Mouse (Mus musculus): ENCODE results near the gene Dlg2. TPM values are rescaled to one million over a fixed set of nuclear protein-coding genes. Genes with fewer than 3 reads are reported as not detected.

Dlg2 gene
- polyA plus RNA-seq, 1 experiment = 0.01 TPM

GRCm38 (mm10) chr7:91159144-91159543, 682.7 kb downstream of the Dlg2 start:
- H3ac ChIP-seq (ENCODE audit: control insufficient read depth, insufficient read length, low read depth) = no peak overlapping the region
- H3K36me3 ChIP-seq (ENCODE audit: control insufficient read depth, insufficient read depth) = no peaks in the 10 kb centered on the region
- no peaks in the 10 kb centered on the region for H3K79me2 ChIP-seq (ENCODE audit: control insufficient read depth, insufficient read depth)
- no peak overlapping the region for H3K4me3 ChIP-seq (ENCODE audit: insufficient read depth, poor library complexity, severe bottlenecking)
- no peaks in the 10 kb centered on the region for H3K79me3 ChIP-seq (ENCODE audit: low read depth)
- H3K27me3 ChIP-seq (ENCODE audit: control insufficient read depth, insufficient read depth, insufficient read length) = no peaks in the 10 kb centered on the region
- TF ChIP-seq MYOD1 (IDR thresholded peaks at IDR 0.05; ENCODE audit: control insufficient read depth, insufficient read length, low read depth) (no peak), MYOG (IDR thresholded peaks at IDR 0.05; ENCODE audit: control insufficient read depth, extremely low read depth, insufficient read length) (no peak), FOSL1 (IDR thresholded peaks at IDR 0.05; ENCODE audit: insufficient read depth, low read length, poor library complexity, severe bottlenecking) (no peak), USF1 (IDR thresholded peaks at IDR 0.05; ENCODE audit: low read depth) (no peak), CEBPB (IDR thresholded peaks at IDR 0.05; ENCODE audit: low read depth) (no peak), MAX (IDR thresholded peaks at IDR 0.05) (no peak), CTCF (IDR thresholded peaks at IDR 0.05; ENCODE audit: control insufficient read depth, insufficient read depth, insufficient read length) (no peak)

GRCm38 (mm10) chr7:91161643-91162175, 685.2 kb downstream of the Dlg2 start:
- H3ac ChIP-seq (ENCODE audit: control insufficient read depth, insufficient read length, low read depth) = no peak overlapping the region
- no peaks in the 10 kb centered on the region for H3K36me3 ChIP-seq (ENCODE audit: control insufficient read depth, insufficient read depth)
- no peaks in the 10 kb centered on the region for H3K79me3 ChIP-seq (ENCODE audit: low read depth)
- no peak for TF ChIP-seq FOSL1 (IDR thresholded peaks at IDR 0.05; ENCODE audit: insufficient read depth, low read length, poor library complexity, severe bottlenecking)
- TF ChIP-seq MYOG (IDR thresholded peaks at IDR 0.05; ENCODE audit: control insufficient read depth, extremely low read depth, insufficient read length) = no peak
- no peak for TF ChIP-seq MYOD1 (IDR thresholded peaks at IDR 0.05; ENCODE audit: control insufficient read depth, insufficient read length, low read depth)
- TF ChIP-seq MAX (IDR thresholded peaks at IDR 0.05) = no peak
- no peak for TF ChIP-seq CEBPB (IDR thresholded peaks at IDR 0.05; ENCODE audit: low read depth)
- TF ChIP-seq USF1 (IDR thresholded peaks at IDR 0.05; ENCODE audit: low read depth) = no peak
- no peak for TF ChIP-seq CTCF (IDR thresholded peaks at IDR 0.05; ENCODE audit: control insufficient read depth, insufficient read depth, insufficient read length)
- no peaks in the 10 kb centered on the region for H3K27me3 ChIP-seq (ENCODE audit: control insufficient read depth, insufficient read depth, insufficient read length)
- H3K79me2 ChIP-seq (ENCODE audit: control insufficient read depth, insufficient read depth) = no peaks in the 10 kb centered on the region
- no peak overlapping the region for H3K4me3 ChIP-seq (ENCODE audit: insufficient read depth, poor library complexity, severe bottlenecking)

- Histone ChIP-seq H3K79me3 (ENCODE audit: low read depth) (no peaks in the 10 kb centered on the region), H3ac (ENCODE audit: control insufficient read depth, insufficient read length, low read depth) (no peak overlapping the region), H3K4me3 (ENCODE audit: insufficient read depth, poor library complexity, severe bottlenecking) (no peak overlapping the region), H3K36me3 (ENCODE audit: control insufficient read depth, insufficient read depth) (no peaks in the 10 kb centered on the region), H3K79me2 (ENCODE audit: control insufficient read depth, insufficient read depth) (no peaks in the 10 kb centered on the region), H3K27me3 (ENCODE audit: control insufficient read depth, insufficient read depth, insufficient read length) (no peaks in the 10 kb centered on the region)
- TF ChIP-seq MYOD1 (IDR thresholded peaks at IDR 0.05; ENCODE audit: control insufficient read depth, insufficient read length, low read depth) = no peak
- no peak for TF ChIP-seq FOSL1 (IDR thresholded peaks at IDR 0.05; ENCODE audit: insufficient read depth, low read length, poor library complexity, severe bottlenecking)
- no peak for TF ChIP-seq CTCF (IDR thresholded peaks at IDR 0.05; ENCODE audit: control insufficient read depth, insufficient read depth, insufficient read length)
These were observed 697.1 kb downstream of the Dlg2 start for GRCm38 (mm10) chr7:91173560-91173959.

- H3K4me3 ChIP-seq (ENCODE audit: insufficient read depth, poor library complexity, severe bottlenecking) = no peak overlapping the region
- H3K79me3 ChIP-seq (ENCODE audit: low read depth) = no peaks in the 10 kb centered on the region
- H3K79me2 ChIP-seq (ENCODE audit: control insufficient read depth, insufficient read depth) = no peaks in the 10 kb centered on the region
- H3ac ChIP-seq (ENCODE audit: control insufficient read depth, insufficient read length, low read depth) = no peak overlapping the region
- no peak for TF ChIP-seq CEBPB (IDR thresholded peaks at IDR 0.05; ENCODE audit: low read depth)
- no peak for TF ChIP-seq MYOG (IDR thresholded peaks at IDR 0.05; ENCODE audit: control insufficient read depth, extremely low read depth, insufficient read length)
- TF ChIP-seq MYOD1 (IDR thresholded peaks at IDR 0.05; ENCODE audit: control insufficient read depth, insufficient read length, low read depth) = no peak
- TF ChIP-seq USF1 (IDR thresholded peaks at IDR 0.05; ENCODE audit: low read depth) = no peak
- TF ChIP-seq CTCF (IDR thresholded peaks at IDR 0.05; ENCODE audit: control insufficient read depth, insufficient read depth, insufficient read length) = no peak
- TF ChIP-seq FOSL1 (IDR thresholded peaks at IDR 0.05; ENCODE audit: insufficient read depth, low read length, poor library complexity, severe bottlenecking) = no peak
- no peak for TF ChIP-seq MAX (IDR thresholded peaks at IDR 0.05)
- H3K36me3 ChIP-seq (ENCODE audit: control insufficient read depth, insufficient read depth) = no peaks in the 10 kb centered on the region
- no peaks in the 10 kb centered on the region for H3K27me3 ChIP-seq (ENCODE audit: control insufficient read depth, insufficient read depth, insufficient read length)
These were observed 711.7 kb downstream of the Dlg2 start for GRCm38 (mm10) chr7:91188211-91188610.

- no peak overlapping the region for H3ac ChIP-seq (ENCODE audit: control insufficient read depth, insufficient read length, low read depth)
- no peaks in the 10 kb centered on the region for H3K36me3 ChIP-seq (ENCODE audit: control insufficient read depth, insufficient read depth)
- H3K79me2 ChIP-seq (ENCODE audit: control insufficient read depth, insufficient read depth) = no peaks in the 10 kb centered on the region
- no peaks in the 10 kb centered on the region for H3K79me3 ChIP-seq (ENCODE audit: low read depth)
- no peak overlapping the region for H3K4me3 ChIP-seq (ENCODE audit: insufficient read depth, poor library complexity, severe bottlenecking)
- TF ChIP-seq MAX (IDR thresholded peaks at IDR 0.05) (no peak), CTCF (IDR thresholded peaks at IDR 0.05; ENCODE audit: control insufficient read depth, insufficient read depth, insufficient read length) (no peak), MYOD1 (IDR thresholded peaks at IDR 0.05; ENCODE audit: control insufficient read depth, insufficient read length, low read depth) (no peak), MYOG (IDR thresholded peaks at IDR 0.05; ENCODE audit: control insufficient read depth, extremely low read depth, insufficient read length) (no peak), FOSL1 (IDR thresholded peaks at IDR 0.05; ENCODE audit: insufficient read depth, low read length, poor library complexity, severe bottlenecking) (no peak), CEBPB (IDR thresholded peaks at IDR 0.05; ENCODE audit: low read depth) (no peak), USF1 (IDR thresholded peaks at IDR 0.05; ENCODE audit: low read depth) (no peak)
- H3K27me3 ChIP-seq (ENCODE audit: control insufficient read depth, insufficient read depth, insufficient read length) = no peaks in the 10 kb centered on the region
These were observed 722.9 kb downstream of the Dlg2 start for GRCm38 (mm10) chr7:91199372-91199771.

Measured in C2C12 (cell line).